Mouse (Mus musculus) limb, embryonic 13.5 days (tissue): ENCODE results near the gene Rnpepl1. TPM values are rescaled to one million over a fixed set of nuclear protein-coding genes. Genes with fewer than 3 reads are reported as not detected.
A peak's percentile ranks its signal among the peaks of the same experiment; 100 is the strongest.
"Not testable (repeated sequence)": the region's sequence is repeated elsewhere in the genome, so short reads cannot be mapped to it uniquely, and the experiment has no call there.

ENCODE experiments used
- ATAC-seq: fragments of 200-750 bp; cut with Nextera tagmentation; 2 replicates; pipeline ENCODE4 v1.8.0; 2017; ENCODE audit warnings: low read depth, moderate number of reproducible peaks, moderate TSS enrichment; ENCODE audit not compliant: low FRiP score
- H3K27ac ChIP-seq: fragments of 300-500 bp; sonication (generic); 2 replicates; pipeline ENCODE4 v1.5.1; 2015; ENCODE audit warnings: inconsistent platforms, mild to moderate bottlenecking, moderate library complexity
- H3K27me3 ChIP-seq: fragments of 300-500 bp; sonication (generic); 2 replicates; pipeline ENCODE4 v1.6.1; 2015; ENCODE audit warnings: mild to moderate bottlenecking, inconsistent platforms
- H3K36me3 ChIP-seq: fragments of 300-500 bp; sonication (generic); 2 replicates; pipeline ENCODE4 v1.6.1; 2015; ENCODE audit warnings: inconsistent platforms, mild to moderate bottlenecking, moderate library complexity
- H3K4me1 ChIP-seq: fragments of 300-500 bp; sonication (generic); 2 replicates; pipeline ENCODE4 v1.6.1; 2015; ENCODE audit warnings: inconsistent platforms
- H3K4me2 ChIP-seq: fragments of 300-500 bp; sonication (generic); replicated peaks from 2 replicates; pipeline ENCODE4 v1.6.1; 2015; ENCODE audit warnings: inconsistent platforms, mild to moderate bottlenecking, moderate library complexity
- H3K4me3 ChIP-seq: fragments of 300-500 bp; sonication (generic); 2 replicates; pipeline ENCODE4 v1.5.1; 2015; ENCODE audit warnings: moderate library complexity, mild to moderate bottlenecking, inconsistent platforms
- H3K9ac ChIP-seq: fragments of 300-500 bp; sonication (generic); 2 replicates; pipeline ENCODE4 v1.6.1; 2015; ENCODE audit warnings: mild to moderate bottlenecking, inconsistent platforms
- H3K9me3 ChIP-seq: fragments of 300-500 bp; sonication (generic); 2 replicates; pipeline ENCODE4 v1.6.1; 2016; ENCODE audit warnings: inconsistent platforms
- WGBS: fragments of 180-500 bp; shearing (Covaris S2); methylation state at CpG from one replicate; pipeline ENCODE4 v1.1.7; 2015; 5-methylcytosine and 5-hydroxymethylcytosine counted together
- polyA plus RNA-seq: library from polyadenylated mRNA; unstranded; fragments of >200 nt; fragmentation: Nextera tagmentation; extraction: Ambion mirVana; gene quantifications from 2 replicates; pipeline ENCODE4 v1.2.1, GENCODE M21; 2015

Rnpepl1 gene
- polyA plus RNA-seq, 1 experiment from 2014 or later: 33.3 TPM

GRCm38 (mm10) chr1:92953641-92954040, 43.1 kb downstream of the Rnpepl1 start:
- Histone ChIP-seq H3K4me2 (no peak overlapping the region), H3K27ac (no peak overlapping the region), H3K27me3 (no peaks in the 10 kb centered on the region), H3K9ac (no peak overlapping the region), H3K9me3 (no peaks in the 10 kb centered on the region), H3K4me3 (no peak overlapping the region), H3K36me3 (peaks cover 4% of the 10 kb centered on the region), H3K4me1 (no peaks in the 10 kb centered on the region)
- WGBS: 71% methylated on average over 2 of the region's 2 CpGs
- ATAC-seq: no peak

GRCm38 (mm10) chr1:92956571-92957335, 46.2 kb downstream of the Rnpepl1 start:
- H3K9me3 ChIP-seq, H3K27ac ChIP-seq, H3K36me3 ChIP-seq, ATAC-seq, H3K27me3 ChIP-seq, H3K9ac ChIP-seq, H3K4me1 ChIP-seq: not testable (repeated sequence)
- 8% methylated on average over 11 of the region's 11 CpGs for WGBS
- H3K4me3 ChIP-seq: peak overlapping the region; percentile 19
- peak overlapping the region; percentile 53 for H3K4me2 ChIP-seq

- WGBS: 65% methylated on average over 1 of the region's 1 CpGs
- Histone ChIP-seq H3K36me3 (no peaks in the 10 kb centered on the region), H3K9me3 (no peaks in the 10 kb centered on the region), H3K9ac (no peak overlapping the region), H3K4me1 (no peaks in the 10 kb centered on the region), H3K4me3 (no peak overlapping the region), H3K4me2 (no peak overlapping the region), H3K27ac (no peak overlapping the region), H3K27me3 (no peaks in the 10 kb centered on the region)
- no peak for ATAC-seq
Observed at GRCm38 (mm10) chr1:92958999-92959398, 48.4 kb downstream of the Rnpepl1 start.

- not testable (repeated sequence) for ATAC-seq, H3K4me1 ChIP-seq, H3K4me3 ChIP-seq, H3K27ac ChIP-seq, H3K27me3 ChIP-seq, H3K36me3 ChIP-seq, H3K9me3 ChIP-seq, H3K9ac ChIP-seq, H3K4me2 ChIP-seq
- WGBS: 81% methylated on average over 6 of the region's 6 CpGs
Observed at GRCm38 (mm10) chr1:92970791-92971190, 60.2 kb downstream of the Rnpepl1 start.

GRCm38 (mm10) chr1:92971879-92972795, 61.6 kb downstream of the Rnpepl1 start:
- H3K9ac ChIP-seq: no peak overlapping the region
- 0 out of 2 replicates have a peak, but pooled peaks cover 6% of the 10 kb centered on the region for H3K4me1 ChIP-seq
- no peaks in the 10 kb centered on the region for H3K9me3 ChIP-seq
- WGBS: 84% methylated on average over 7 of the region's 7 CpGs
- H3K4me2 ChIP-seq: no peak overlapping the region
- H3K27ac ChIP-seq: no peak overlapping the region
- no peak for ATAC-seq
- H3K27me3 ChIP-seq: no peaks in the 10 kb centered on the region
- no peaks in the 10 kb centered on the region for H3K36me3 ChIP-seq
- no peak overlapping the region for H3K4me3 ChIP-seq

GRCm38 (mm10) chr1:92972854-92973253, 62.3 kb downstream of the Rnpepl1 start:
- H3K36me3 ChIP-seq: no peaks in the 10 kb centered on the region
- no peak overlapping the region for H3K4me2 ChIP-seq
- 75% methylated on average over 1 of the region's 1 CpGs for WGBS
- no peak for ATAC-seq
- no peaks in the 10 kb centered on the region for H3K27me3 ChIP-seq
- H3K4me1 ChIP-seq: 0 out of 2 replicates have a peak, but pooled peaks cover 6% of the 10 kb centered on the region
- H3K9ac ChIP-seq: no peak overlapping the region
- H3K27ac ChIP-seq: no peak overlapping the region
- no peaks in the 10 kb centered on the region for H3K9me3 ChIP-seq
- H3K4me3 ChIP-seq: no peak overlapping the region

Other genes starting within 250 kb of the Rnpepl1 start
- gene Gpc1, start 79.1 kb upstream of the Rnpepl1 start, polyA plus RNA-seq: 67.7 and 71.4 TPM in 2 replicates
- 0.36 and 0.43 TPM in 2 replicates for gene Ankmy1, start 7.9 kb upstream of the Rnpepl1 start, polyA plus RNA-seq
- gene Dusp28, start 3.8 kb upstream of the Rnpepl1 start, polyA plus RNA-seq: 11.9 and 12.4 TPM in 2 replicates
- 32.3 and 35.2 TPM in 2 replicates for gene Capn10, start 23.6 kb downstream of the Rnpepl1 start, polyA plus RNA-seq
- 0.20 and 0.56 TPM in 2 replicates for gene Gpr35, start 40.1 kb downstream of the Rnpepl1 start, polyA plus RNA-seq
- gene Aqp12, start 95.6 kb downstream of the Rnpepl1 start, polyA plus RNA-seq: not detected in 2 replicates
- 18.3 and 19.2 TPM in 2 replicates for gene Kif1a, start 191.2 kb downstream of the Rnpepl1 start, polyA plus RNA-seq
- gene Agxt, start 224.5 kb downstream of the Rnpepl1 start, polyA plus RNA-seq: not detected in 2 replicates